Mouse (Mus musculus) midbrain, postnatal 0 days (tissue): ENCODE measurements at regions not wholly inside any gene's neighbourhood (a gene's known extent, or its start where the extent isn't known, plus 50 kb on each side); places are given as distances from the start of the nearest gene placed in this dataset.

ENCODE experiments used
- ATAC-seq: fragments of 200-750 bp; cut with Nextera tagmentation; 2 replicates; pipeline ENCODE4 v1.8.0; 2017; ENCODE audit warnings: moderate number of reproducible peaks, mild to moderate bottlenecking, moderate TSS enrichment, moderate library complexity; ENCODE audit not compliant: low FRiP score
- DNase-seq: peaks from one replicate; pipeline ENCODE4 v3.0.0-alpha.2; 2015; ENCODE audit warnings: low spot score
- H3K27ac ChIP-seq: fragments of 300-500 bp; sonication (generic); 2 replicates; pipeline ENCODE4 v1.5.1; 2014; ENCODE audit warnings: low read depth, mild to moderate bottlenecking, low read length, mixed read lengths
- H3K27me3 ChIP-seq: fragments of 300-500 bp; sonication (generic); 2 replicates; pipeline ENCODE4 v1.6.1; 2014; ENCODE audit warnings: low read length, control low read depth, mixed read lengths; ENCODE audit not compliant: insufficient read depth
- H3K36me3 ChIP-seq: fragments of 300-500 bp; sonication (generic); 2 replicates; pipeline ENCODE4 v1.6.1; 2014; ENCODE audit warnings: low read length, control low read depth, mixed read lengths; ENCODE audit not compliant: insufficient read depth
- H3K4me1 ChIP-seq: fragments of 300-500 bp; sonication (generic); 2 replicates; pipeline ENCODE4 v1.6.1; 2014; ENCODE audit warnings: mild to moderate bottlenecking, control low read depth, antibody characterized with exemption, low read length, mixed read lengths; ENCODE audit not compliant: insufficient read depth
- H3K4me2 ChIP-seq: fragments of 300-500 bp; sonication (generic); 2 replicates; pipeline ENCODE4 v1.6.1; 2014; ENCODE audit warnings: low read depth, mild to moderate bottlenecking, low read length, mixed read lengths; ENCODE audit not compliant: poor library complexity, severe bottlenecking
- H3K4me3 ChIP-seq: fragments of 300-500 bp; sonication (generic); 2 replicates; pipeline ENCODE4 v1.5.1; 2014; ENCODE audit warnings: low read depth, mild to moderate bottlenecking, low read length, moderate library complexity
- H3K9ac ChIP-seq: fragments of 300-500 bp; sonication (generic); replicated peaks from 2 replicates; pipeline ENCODE4 v1.6.1; 2014; ENCODE audit warnings: mild to moderate bottlenecking, low read length, moderate library complexity, mixed read lengths; ENCODE audit not compliant: poor library complexity, severe bottlenecking
- H3K9me3 ChIP-seq: fragments of 300-500 bp; sonication (generic); 2 replicates; pipeline ENCODE4 v1.6.1; 2016; ENCODE audit warnings: low read length, control low read depth
- CTCF ChIP-seq: IDR thresholded peaks from 2 replicates; pipeline ENCODE4 v1.5.1; 2016; ENCODE audit warnings: antibody characterized with exemption, mild to moderate bottlenecking
- WGBS: fragments of 180-500 bp; shearing (Covaris S2); extraction: QIAGEN DNeasy Blood & Tissue Kit; methylation state at CpG from one replicate; pipeline ENCODE4 v1.1.7; 2014; 5-methylcytosine and 5-hydroxymethylcytosine counted together

GRCm38 (mm10) chr5:46139024-46139423 lies 281.6 kb upstream of the Lcorl start:
- Histone ChIP-seq H3K4me2 (no peak overlapping the region), H3K27ac (no peak overlapping the region), H3K9me3 (no peaks in the 10 kb centered on the region), H3K4me3 (no peak overlapping the region), H3K9ac (no peak overlapping the region), H3K4me1 (no peaks in the 10 kb centered on the region), H3K36me3 (no peaks in the 10 kb centered on the region), H3K27me3 (no peaks in the 10 kb centered on the region)
- WGBS = 81% methylated on average over 2 of the region's 2 CpGs
- DNase-seq (no peak), ATAC-seq (no peak)
- no peak for TF ChIP-seq CTCF

GRCm38 (mm10) chr5:46137695-46138094 lies 280.3 kb upstream of the Lcorl start:
- Histone ChIP-seq H3K4me1 (no peaks in the 10 kb centered on the region), H3K9me3 (no peaks in the 10 kb centered on the region), H3K4me3 (no peak overlapping the region), H3K36me3 (no peaks in the 10 kb centered on the region), H3K9ac (no peak overlapping the region), H3K4me2 (no peak overlapping the region), H3K27me3 (no peaks in the 10 kb centered on the region), H3K27ac (no peak overlapping the region)
- WGBS = 13% methylated on average over 3 of the region's 3 CpGs
- peak; percentile 23 for DNase-seq
- ATAC-seq = no peak
- TF ChIP-seq CTCF = no peak

- no peak overlapping the region for H3K4me3 ChIP-seq
- WGBS = 39% methylated on average over 4 of the region's 4 CpGs
- no peak for TF ChIP-seq CTCF
- no peak for DNase-seq
- no peaks in the 10 kb centered on the region for H3K27me3 ChIP-seq
- no peak for ATAC-seq
- no peak overlapping the region for H3K27ac ChIP-seq
- H3K9ac ChIP-seq = no peak overlapping the region
- H3K4me1 ChIP-seq = no peaks in the 10 kb centered on the region
- H3K9me3 ChIP-seq = no peaks in the 10 kb centered on the region
- no peaks in the 10 kb centered on the region for H3K36me3 ChIP-seq
- no peak overlapping the region for H3K4me2 ChIP-seq
Measured at GRCm38 (mm10) chr5:46108020-46108419, 250.6 kb upstream of the Lcorl start.

GRCm38 (mm10) chr5:46103350-46103749 lies 245.9 kb upstream of the Lcorl start:
- H3K4me2 ChIP-seq = no peak overlapping the region

GRCm38 (mm10) chr5:46092549-46092948 lies 235.1 kb upstream of the Lcorl start:
- H3K27ac ChIP-seq = no peak overlapping the region
- no peak for ATAC-seq

More at GRCm38 (mm10) chr5:46103350-46103749, 245.9 kb upstream of the Lcorl start:
- WGBS = 72% methylated on average over 4 of the region's 4 CpGs
- no peak overlapping the region for H3K4me3 ChIP-seq
- no peak for DNase-seq
- no peak overlapping the region for H3K27ac ChIP-seq
- no peak for ATAC-seq
- no peak overlapping the region for H3K9ac ChIP-seq
- H3K27me3 ChIP-seq = no peaks in the 10 kb centered on the region
- no peak for TF ChIP-seq CTCF
- no peaks in the 10 kb centered on the region for H3K36me3 ChIP-seq
- no peaks in the 10 kb centered on the region for H3K4me1 ChIP-seq
- H3K9me3 ChIP-seq = no peaks in the 10 kb centered on the region

DNA sequence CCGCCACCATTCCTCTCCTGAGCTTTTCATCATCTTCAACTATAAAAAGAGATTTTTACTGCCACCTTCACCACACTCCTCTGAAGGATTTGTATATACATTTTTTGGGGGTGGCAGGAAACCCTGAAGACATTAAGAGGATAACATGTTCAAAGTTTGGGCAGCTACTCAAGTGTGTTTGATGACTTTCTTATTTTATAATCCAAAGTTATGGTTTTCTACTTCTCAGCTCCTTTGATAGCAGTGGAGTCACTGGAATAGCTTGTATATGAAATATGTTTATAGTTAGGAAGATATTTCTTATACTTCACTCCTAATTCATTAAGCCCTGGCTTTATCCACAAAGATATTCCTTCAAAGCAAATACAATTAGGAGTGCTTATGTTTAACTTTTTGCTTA lies 229.5 kb upstream of the Lcorl start:
- DNase-seq = no peak
- H3K27ac ChIP-seq = no peak overlapping the region
- no peaks in the 10 kb centered on the region for H3K9me3 ChIP-seq
- H3K4me2 ChIP-seq = no peak overlapping the region
- 93% methylated on average over 1 of the region's 1 CpGs for WGBS
- H3K4me1 ChIP-seq = no peaks in the 10 kb centered on the region
- H3K27me3 ChIP-seq = no peaks in the 10 kb centered on the region
- no peak overlapping the region for H3K4me3 ChIP-seq
- TF ChIP-seq CTCF = no peak
- H3K36me3 ChIP-seq = no peaks in the 10 kb centered on the region
- no peak for ATAC-seq
- no peak overlapping the region for H3K9ac ChIP-seq

More at GRCm38 (mm10) chr5:46092549-46092948, 235.1 kb upstream of the Lcorl start:
- Histone ChIP-seq H3K4me1 (no peaks in the 10 kb centered on the region), H3K4me2 (no peak overlapping the region), H3K9me3 (no peaks in the 10 kb centered on the region), H3K9ac (no peak overlapping the region), H3K36me3 (no peaks in the 10 kb centered on the region), H3K27me3 (no peaks in the 10 kb centered on the region), H3K4me3 (no peak overlapping the region)
- no peak for TF ChIP-seq CTCF
- no peak for DNase-seq
- whole genome bisulfite sequencing = 86% methylated on average over 5 of the region's 5 CpGs

GRCm38 (mm10) chr5:46083293-46083692 lies 225.9 kb upstream of the Lcorl start:
- no peak for TF ChIP-seq CTCF
- H3K36me3 ChIP-seq = no peaks in the 10 kb centered on the region

More at GRCm38 (mm10) chr5:46083293-46083692, 225.9 kb upstream of the Lcorl start:
- no peak overlapping the region for H3K4me2 ChIP-seq
- DNase-seq = no peak
- H3K4me3 ChIP-seq = no peak overlapping the region
- 69% methylated on average over 2 of the region's 2 CpGs for WGBS
- H3K9me3 ChIP-seq = no peaks in the 10 kb centered on the region
- no peaks in the 10 kb centered on the region for H3K27me3 ChIP-seq
- no peak overlapping the region for H3K9ac ChIP-seq
- ATAC-seq = no peak
- no peaks in the 10 kb centered on the region for H3K4me1 ChIP-seq
- no peak overlapping the region for H3K27ac ChIP-seq
